Comparison of ENCODE assay signal across 26 mouse cellular contexts in genomic region chr5:5367550-5367949, GRCm38 (mm10). TPM values are rescaled to one million over a fixed set of nuclear protein-coding genes. Genes with fewer than 3 reads are reported as not detected.
DNase-seq lines count a peak whose midpoint lies in the region; ATAC-seq and TF ChIP-seq lines count a peak whose summit lies in the region.
"Had no signal": no experiment of that assay in that cellular context is flagged by ENCODE, and none has a peak within 500 bp of the region (broad histone marks: within the 10 kb centered on the region; RNA-seq: fewer than 3 reads in every experiment).

No protein-coding gene starts in this region.

- H3K36me3 ChIP-seq in heart, embryonic 10.5 days = peaks cover 10% of the 10 kb centered on the region
- no peaks in the 10 kb centered on the region for H3K36me3 ChIP-seq in heart, postnatal 0 days (replicated peaks; ENCODE audit: control insufficient read depth, insufficient read depth, low read length)
- H3K36me3 ChIP-seq: forebrain, embryonic 15.5 days; hindbrain, embryonic 13.5 days; intestine, embryonic 15.5 days; kidney, embryonic 15.5 days had no signal

- DNase-seq in heart, adult 18-20 months = peak; percentile 29 to 32
- no peak for DNase-seq in heart, postnatal 14 days
- no peak for DNase-seq in heart, embryonic 10.5 days (ENCODE audit: low spot score)
- no peak for DNase-seq in heart, postnatal 25 days (ENCODE audit: low spot score)
- DNase-seq in heart, postnatal 0 days (ENCODE audit: low spot score) = peak; percentile 33
- no peak for DNase-seq in urinary bladder, postnatal 36 days (ENCODE audit: low spot score in 2 of 2)
- DNase-seq: adrenal gland, adult 8-10 months; adrenal gland, postnatal 25 days; cerebellum, adult 11 months; cerebellum, adult 2 months; cerebellum, adult 9-11 months; cerebellum, postnatal 25 days; gastrocnemius, postnatal 14 days; kidney, adult 11 months; kidney, adult 8-10 months had no signal

- no peak for TF ChIP-seq POLR2A in bone marrow macrophage, adult 2 months (IDR thresholded peaks at IDR 0.05; ENCODE audit: borderline replicate concordance, low read depth, low read length)

- peaks cover 33% of the 10 kb centered on the region for H3K4me1 ChIP-seq in heart, embryonic 10.5 days
- H3K4me1 ChIP-seq in bone marrow macrophage, adult 2 months (ENCODE audit: control insufficient read depth, insufficient read depth, low read length) = peaks cover 34% of the 10 kb centered on the region
- no peaks in the 10 kb centered on the region for H3K4me1 ChIP-seq in heart, postnatal 0 days (ENCODE audit: control insufficient read depth, insufficient read depth)
- H3K4me1 ChIP-seq: forebrain, embryonic 15.5 days; kidney, embryonic 15.5 days had no signal

- TF ChIP-seq CTCF in bone marrow macrophage, adult 2 months (IDR thresholded peaks at IDR 0.05; ENCODE audit: low read depth, low read length) = no peak
- TF ChIP-seq CTCF in heart, postnatal 0 days (IDR thresholded peaks at IDR 0.05; ENCODE audit: low read depth) = no peak

- no peak overlapping the region for H3K9ac ChIP-seq in heart, postnatal 0 days (replicated peaks; ENCODE audit: low read depth, low read length)
- H3K9ac ChIP-seq: embryonic facial prominence, embryonic 12.5 days; embryonic facial prominence, embryonic 15.5 days; forebrain, embryonic 15.5 days; hindbrain, embryonic 13.5 days; intestine, embryonic 15.5 days; kidney, embryonic 15.5 days had no signal

- no peak overlapping the region for H3K4me3 ChIP-seq in heart, embryonic 10.5 days
- H3K4me3 ChIP-seq in bone marrow macrophage, adult 2 months (ENCODE audit: insufficient read depth, low read length) = no peak overlapping the region
- H3K4me3 ChIP-seq in heart, postnatal 0 days (ENCODE audit: low read depth, low read length) = no peak overlapping the region
- H3K4me3 ChIP-seq: embryonic facial prominence, embryonic 12.5 days; embryonic facial prominence, embryonic 15.5 days; forebrain, embryonic 15.5 days; hindbrain, embryonic 10.5 days; hindbrain, embryonic 13.5 days; intestine, embryonic 15.5 days; kidney, embryonic 15.5 days had no signal

- H3K9me3 ChIP-seq in heart, embryonic 10.5 days = no peaks in the 10 kb centered on the region
- no peaks in the 10 kb centered on the region for H3K9me3 ChIP-seq in heart, postnatal 0 days (replicated peaks; ENCODE audit: control insufficient read depth, low read length)
- H3K9me3 ChIP-seq: embryonic facial prominence, embryonic 12.5 days; embryonic facial prominence, embryonic 15.5 days; forebrain, embryonic 15.5 days; hindbrain, embryonic 10.5 days; hindbrain, embryonic 13.5 days; intestine, embryonic 15.5 days; kidney, embryonic 15.5 days had no signal

- no peak for ATAC-seq in heart, postnatal 0 days (ENCODE audit: insufficient read depth, low read depth)
- ATAC-seq: activated CD4-positive, CD25-positive, alpha-beta regulatory T cell, adult 4 months; CD4-positive, CD25-positive, alpha-beta regulatory T cell, adult 4 months; forebrain, embryonic 15.5 days; hindbrain, embryonic 16.5 days had no signal

- H3K27me3 ChIP-seq in heart, embryonic 10.5 days (ENCODE audit: insufficient read depth, poor library complexity, severe bottlenecking) = no peaks in the 10 kb centered on the region
- H3K27me3 ChIP-seq in heart, postnatal 0 days (ENCODE audit: control insufficient read depth, insufficient read depth, low read length) = no peaks in the 10 kb centered on the region
- H3K27me3 ChIP-seq: embryonic facial prominence, embryonic 12.5 days; embryonic facial prominence, embryonic 15.5 days; forebrain, embryonic 15.5 days; hindbrain, embryonic 13.5 days; intestine, embryonic 15.5 days; kidney, embryonic 15.5 days had no signal

- H3K27ac ChIP-seq in heart, embryonic 10.5 days = 0 out of 2 replicates have a peak overlapping the region, but pooled peaks have one; percentile 62
- H3K27ac ChIP-seq in bone marrow macrophage, adult 2 months (ENCODE audit: insufficient read depth, low read depth, low read length) = peak overlapping the region; percentile 63
- 0 out of 2 replicates have a peak overlapping the region, but pooled peaks have one; percentile 2 for H3K27ac ChIP-seq in heart, postnatal 0 days (ENCODE audit: low read depth)
- H3K27ac ChIP-seq: embryonic facial prominence, embryonic 12.5 days; embryonic facial prominence, embryonic 15.5 days; forebrain, embryonic 15.5 days; hindbrain, embryonic 10.5 days; hindbrain, embryonic 13.5 days; intestine, embryonic 15.5 days; kidney, embryonic 15.5 days had no signal

- no peak for TF ChIP-seq EP300 in heart, postnatal 0 days (IDR thresholded peaks at IDR 0.05; ENCODE audit: low read depth)

- 80% methylated on average over 8 of the region's 8 CpGs for WGBS in heart, embryonic 10.5 days
- WGBS in heart, postnatal 0 days = 60% methylated on average over 8 of the region's 8 CpGs

- no peak overlapping the region for H3K4me2 ChIP-seq in heart, postnatal 0 days (ENCODE audit: low read depth, low read length)
- H3K4me2 ChIP-seq: embryonic facial prominence, embryonic 12.5 days; embryonic facial prominence, embryonic 15.5 days; forebrain, embryonic 15.5 days; hindbrain, embryonic 13.5 days; intestine, embryonic 15.5 days; kidney, embryonic 15.5 days had no signal

- intact Hi-C loops in heart, postnatal 14 days (cut with DNase I) = no loop called here
- intact Hi-C loops in heart, postnatal 25 days (cut with DNase I) = no loop called here

RNA-seq across cellular contexts. Expression of gene Cdk14, which starts 52.6 kb away (rescaled TPM):
- total RNA-seq in heart, adult 18-20 months (2021) = 1 to 10 TPM; 5.5 to 7.7 TPM
- total RNA-seq in heart, postnatal 14 days (2021) = 10 to 100 TPM; 13.4 to 14.6 TPM
- 15.8 and 17.7 TPM in 2 replicates for polyA plus RNA-seq in heart, embryonic 10.5 days (2016; fragmentation: Nextera tagmentation; extraction: Ambion mirVana)
- total RNA-seq in heart, postnatal 25 days (2021) = 10 to 100 TPM in 1 of 2 experiments, 1 to 10 TPM in 1; 9.8 to 10.2 TPM
- 43.0 and 43.6 TPM in 2 replicates for polyA plus RNA-seq in bone marrow macrophage, adult 2 months (2012; ENCODE audit: insufficient read depth, insufficient read length, missing spikeins)
- 8.6 and 17.5 TPM in 2 replicates for total RNA-seq in heart, postnatal 0 days (2014; rRNA removed; ENCODE audit: low replicate concordance)
- 5.8 and 6.0 TPM in 2 replicates for polyA plus RNA-seq in heart, postnatal 0 days (2015; fragmentation: Nextera tagmentation; extraction: Ambion mirVana)

Comparison
In these comparisons a context has a peak if more than half of its experiments do, and no peak if none do; other contexts are left out.
1. DNase-seq: peak in heart, adult 18-20 months (2 of 2) and heart, postnatal 0 days (single experiment); none in heart, postnatal 14 days (0 of 2), heart, embryonic 10.5 days (single experiment), heart, postnatal 25 days (single experiment) and urinary bladder, postnatal 36 days (0 of 2).
2. H3K27ac ChIP-seq: peak in every context shown above with its lines; median percentile 63 in bone marrow macrophage, adult 2 months; 62 in heart, embryonic 10.5 days; 2 in heart, postnatal 0 days.